In the genomic region with DNA sequence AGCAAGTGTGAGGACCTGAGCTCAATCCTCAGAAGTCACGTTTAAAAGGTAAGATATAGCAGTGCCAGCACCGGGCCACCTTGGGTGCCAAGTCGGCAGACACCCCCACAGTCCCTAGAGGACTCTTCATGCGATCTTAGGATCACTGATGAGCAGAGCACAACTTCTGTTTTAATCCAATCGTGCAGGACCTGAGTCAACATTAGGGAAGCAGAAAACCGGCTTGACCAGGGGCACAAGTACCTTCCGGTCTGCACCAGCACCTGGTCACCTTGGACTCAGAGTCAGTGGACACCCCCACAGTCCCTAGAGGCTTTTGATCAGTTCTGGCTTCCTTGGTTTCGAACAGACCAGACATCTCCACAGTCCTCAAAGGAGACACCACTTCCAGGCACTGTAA, we compare ENCODE assay signal across 25 mouse cellular contexts.
"Had no signal": no experiment of that assay in that cellular context is flagged by ENCODE, and none has a peak within 500 bp of the region (broad histone marks: within the 10 kb centered on the region; RNA-seq: fewer than 3 reads in every experiment).

No protein-coding gene starts in this region.

- H3K4me2 ChIP-seq: heart, embryonic 11.5 days; heart, embryonic 13.5 days; heart, embryonic 15.5 days; hindbrain, embryonic 12.5 days; hindbrain, embryonic 14.5 days; limb, embryonic 12.5 days; liver, embryonic 13.5 days had no signal

- H3K27me3 ChIP-seq: heart, embryonic 13.5 days; heart, embryonic 15.5 days; hindbrain, embryonic 12.5 days; limb, embryonic 12.5 days had no signal

- H3K4me3 ChIP-seq: gastrocnemius, adult 2 months; heart, adult 2 months; heart, embryonic 13.5 days; heart, embryonic 15.5 days; hindbrain, embryonic 10.5 days; hindbrain, embryonic 12.5 days; layer of hippocampus, adult 2 months; left cerebral cortex, adult 2 months; limb, embryonic 10.5 days; limb, embryonic 12.5 days; liver, embryonic 13.5 days had no signal

- H3K27ac ChIP-seq: gastrocnemius, adult 2 months; heart, adult 2 months; heart, embryonic 13.5 days; heart, embryonic 15.5 days; hindbrain, embryonic 10.5 days; hindbrain, embryonic 12.5 days; hindbrain, embryonic 14.5 days; layer of hippocampus, adult 2 months; left cerebral cortex, adult 2 months; limb, embryonic 10.5 days; limb, embryonic 12.5 days; liver, embryonic 13.5 days had no signal

- H3K9me3 ChIP-seq: heart, embryonic 13.5 days; heart, embryonic 15.5 days; hindbrain, embryonic 10.5 days; hindbrain, embryonic 12.5 days; limb, embryonic 10.5 days; limb, embryonic 12.5 days; liver, embryonic 13.5 days had no signal

- DNase-seq: gastrocnemius, adult 2 months; gastrocnemius, postnatal 10 days; gastrocnemius, postnatal 25 days; heart, adult 2 months; heart, postnatal 14 days; heart, postnatal 36 days; kidney, adult 18-20 months; kidney, adult 8-10 months; kidney, postnatal 14 days; kidney, postnatal 4 days; liver, embryonic 13.5 days had no signal

- H3K36me3 ChIP-seq: heart, embryonic 13.5 days; heart, embryonic 15.5 days; hindbrain, embryonic 10.5 days; hindbrain, embryonic 12.5 days; limb, embryonic 10.5 days; limb, embryonic 12.5 days; liver, embryonic 13.5 days had no signal

- ATAC-seq: forebrain, embryonic 16.5 days; hindbrain, embryonic 16.5 days; inflammation-experienced regulatory T-cells, adult 6 months; intestine, postnatal 0 days had no signal

- H3K9ac ChIP-seq: heart, embryonic 13.5 days; heart, embryonic 15.5 days; hindbrain, embryonic 12.5 days; hindbrain, embryonic 14.5 days; limb, embryonic 12.5 days; liver, embryonic 13.5 days had no signal
